Mouse (Mus musculus): ENCODE results near the gene Eif2b2. TPM values are rescaled to one million over a fixed set of nuclear protein-coding genes. Genes with fewer than 3 reads are reported as not detected.

Eif2b2 gene
- polyA plus RNA-seq, 1 experiment from 2014 or later = 60.6 TPM

DNA sequence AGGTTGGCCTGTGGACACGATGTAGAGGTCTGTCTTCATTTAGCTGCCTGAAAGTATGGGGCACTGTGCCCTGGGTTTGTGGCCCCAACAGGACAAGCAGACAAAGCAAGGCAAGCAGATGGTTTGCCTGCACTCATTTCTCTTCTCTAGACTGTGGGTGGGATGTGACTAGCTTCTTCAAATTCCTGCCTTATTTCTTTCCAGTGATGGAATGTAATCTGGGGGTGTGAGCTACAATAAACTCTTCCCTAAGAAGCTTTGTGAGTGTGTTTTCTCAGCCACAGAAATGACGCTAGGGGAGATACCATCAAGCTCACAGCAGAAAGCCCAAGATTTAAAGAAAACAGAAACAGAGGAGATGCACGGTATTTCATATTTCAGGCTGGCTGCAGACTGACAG is 32.8 kb downstream of the Eif2b2 start:
- ATAC-seq (replicated peaks; ENCODE audit: insufficient number of reproducible peaks, low FRiP score, low TSS enrichment) = no peak
- Histone ChIP-seq H3K4me3 (ENCODE audit: low read depth, low read length) (no peak overlapping the region), H3K4me2 (no peak overlapping the region), H3K9me3 (replicated peaks; ENCODE audit: control insufficient read depth, low read length) (no peaks in the 10 kb centered on the region), H3K4me1 (ENCODE audit: control insufficient read depth, insufficient read depth, low read length) (no peaks in the 10 kb centered on the region), H3K36me3 (ENCODE audit: control insufficient read depth, insufficient read depth, low read length) (0 out of 2 replicates have a peak, but pooled peaks cover 3% of the 10 kb centered on the region), H3K27ac (ENCODE audit: low read depth, low read length) (no peak overlapping the region), H3K27me3 (ENCODE audit: control insufficient read depth, insufficient read depth, low read length) (no peaks in the 10 kb centered on the region), H3K9ac (ENCODE audit: low read depth, low read length) (no peak overlapping the region)
- WGBS (ENCODE audit: insufficient replicate concordance) = 73% methylated on average over 3 of the region's 3 CpGs

DNA sequence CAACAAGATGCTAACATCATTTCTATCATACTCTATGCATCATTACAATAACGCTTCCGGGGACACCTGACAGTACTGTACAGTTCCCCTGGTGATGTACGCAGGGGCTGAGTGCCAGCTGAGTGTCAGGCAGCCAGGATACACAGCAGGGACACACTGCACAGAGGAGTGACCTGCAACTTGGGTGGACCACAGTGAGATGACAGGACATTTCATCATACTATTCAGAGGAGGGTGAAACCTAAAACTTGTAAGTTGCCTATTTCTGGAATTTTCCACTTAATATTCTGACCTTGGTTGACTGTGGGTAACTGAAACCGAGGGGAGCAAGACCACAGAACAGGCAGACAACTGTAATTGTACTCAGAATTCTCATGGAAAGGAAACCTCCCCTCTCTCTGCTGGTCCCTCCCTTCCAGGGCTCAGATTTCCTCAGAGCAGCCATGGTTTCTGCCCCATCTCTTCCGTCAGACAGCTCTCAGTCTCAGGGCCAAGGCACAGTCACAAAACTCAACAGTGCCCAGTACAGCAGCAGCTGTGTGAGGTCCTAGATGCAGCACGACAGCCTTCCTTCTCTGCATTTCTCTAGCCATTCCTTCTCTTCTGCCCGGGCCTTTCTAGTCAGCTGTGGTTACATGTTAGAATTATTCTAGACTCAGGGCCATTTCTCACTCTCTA is 36.9 kb downstream of the Eif2b2 start:
- no peak for ATAC-seq (replicated peaks; ENCODE audit: insufficient number of reproducible peaks, low FRiP score, low TSS enrichment)
- Histone ChIP-seq H3K4me1 (ENCODE audit: control insufficient read depth, insufficient read depth, low read length) (no peaks in the 10 kb centered on the region), H3K9ac (ENCODE audit: low read depth, low read length) (no peak overlapping the region), H3K27ac (ENCODE audit: low read depth, low read length) (peak overlapping the region; percentile 74), H3K9me3 (replicated peaks; ENCODE audit: control insufficient read depth, low read length) (no peaks in the 10 kb centered on the region), H3K27me3 (ENCODE audit: control insufficient read depth, insufficient read depth, low read length) (no peaks in the 10 kb centered on the region), H3K4me2 (no peak overlapping the region), H3K36me3 (ENCODE audit: control insufficient read depth, insufficient read depth, low read length) (no peaks in the 10 kb centered on the region), H3K4me3 (ENCODE audit: low read depth, low read length) (no peak overlapping the region)
- WGBS (ENCODE audit: insufficient replicate concordance) = 62% methylated on average over 7 of the region's 7 CpGs

DNA sequence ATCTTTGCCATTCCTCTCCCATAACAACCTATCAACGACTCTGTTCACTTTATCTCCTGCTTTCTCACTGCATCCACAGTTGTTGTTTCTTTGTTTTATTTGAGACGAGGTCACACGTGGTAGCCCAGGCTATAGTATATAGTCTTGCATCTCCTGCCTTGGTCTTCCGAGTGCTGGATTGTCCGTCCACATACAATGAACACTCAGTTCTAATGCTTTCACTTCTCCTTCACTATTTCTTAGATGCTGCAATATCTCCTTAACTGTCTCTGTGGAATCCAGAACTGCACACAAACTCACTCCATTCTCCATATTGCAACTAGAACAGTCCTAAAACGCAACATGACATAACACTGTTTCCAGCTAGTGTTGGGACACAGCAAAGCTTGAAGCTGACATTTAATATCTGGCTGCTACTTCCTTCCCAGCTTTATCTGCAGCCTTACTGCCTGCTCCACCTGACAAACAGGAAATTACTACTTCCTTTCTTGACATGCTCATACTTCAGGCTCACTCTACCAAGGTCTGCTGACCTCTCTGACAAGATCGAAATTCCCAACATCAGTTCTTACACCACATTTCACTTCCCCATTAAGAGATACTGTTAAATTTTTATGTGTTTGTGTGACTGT is 37.8 kb downstream of the Eif2b2 start:
- H3K9ac ChIP-seq (ENCODE audit: low read depth, low read length) = no peak overlapping the region
- no peak; the same call in 1 of the 2 replicates for ATAC-seq (replicated peaks; ENCODE audit: insufficient number of reproducible peaks, low FRiP score, low TSS enrichment)
- no peaks in the 10 kb centered on the region for H3K9me3 ChIP-seq (replicated peaks; ENCODE audit: control insufficient read depth, low read length)
- no peaks in the 10 kb centered on the region for H3K27me3 ChIP-seq (ENCODE audit: control insufficient read depth, insufficient read depth, low read length)
- H3K36me3 ChIP-seq (ENCODE audit: control insufficient read depth, insufficient read depth, low read length) = no peaks in the 10 kb centered on the region
- H3K4me2 ChIP-seq = no peak overlapping the region
- H3K4me3 ChIP-seq (ENCODE audit: low read depth, low read length) = no peak overlapping the region
- H3K4me1 ChIP-seq (ENCODE audit: control insufficient read depth, insufficient read depth, low read length) = no peaks in the 10 kb centered on the region
- peak overlapping the region; percentile 74 for H3K27ac ChIP-seq (ENCODE audit: low read depth, low read length)
- 59% methylated on average over 7 of the region's 7 CpGs for WGBS (ENCODE audit: insufficient replicate concordance)

DNA sequence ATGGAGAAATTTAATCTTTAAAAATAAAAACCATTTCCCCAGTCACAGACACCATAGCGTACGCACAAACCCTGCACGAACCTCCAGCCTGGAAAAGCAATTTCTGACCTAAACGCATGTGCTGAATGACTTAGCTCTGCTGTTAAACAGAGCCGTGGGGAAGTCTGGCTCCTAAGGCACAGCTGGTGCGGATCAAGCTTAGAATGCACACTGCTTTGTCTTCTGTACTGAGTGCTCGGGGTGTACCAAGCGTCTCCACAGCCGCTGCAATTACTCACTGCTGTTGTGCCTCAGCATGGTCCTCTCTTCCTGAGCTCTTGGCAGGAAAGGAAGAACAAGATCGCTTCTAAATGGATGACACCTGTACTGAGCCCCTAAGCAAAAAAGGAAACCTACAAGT is 43.2 kb downstream of the Eif2b2 start:
- H3K9me3 ChIP-seq (replicated peaks; ENCODE audit: control insufficient read depth, low read length) = no peaks in the 10 kb centered on the region
- no peak for ATAC-seq (replicated peaks; ENCODE audit: insufficient number of reproducible peaks, low FRiP score, low TSS enrichment)
- H3K27me3 ChIP-seq (ENCODE audit: control insufficient read depth, insufficient read depth, low read length) = no peaks in the 10 kb centered on the region
- no peak overlapping the region for H3K27ac ChIP-seq (ENCODE audit: low read depth, low read length)
- H3K4me3 ChIP-seq (ENCODE audit: low read depth, low read length) = no peak overlapping the region
- no peak overlapping the region for H3K4me2 ChIP-seq
- WGBS (ENCODE audit: insufficient replicate concordance) = 58% methylated on average over 10 of the region's 10 CpGs
- no peaks in the 10 kb centered on the region for H3K36me3 ChIP-seq (ENCODE audit: control insufficient read depth, insufficient read depth, low read length)
- H3K9ac ChIP-seq (ENCODE audit: low read depth, low read length) = no peak overlapping the region
- H3K4me1 ChIP-seq (ENCODE audit: control insufficient read depth, insufficient read depth, low read length) = no peaks in the 10 kb centered on the region

DNA sequence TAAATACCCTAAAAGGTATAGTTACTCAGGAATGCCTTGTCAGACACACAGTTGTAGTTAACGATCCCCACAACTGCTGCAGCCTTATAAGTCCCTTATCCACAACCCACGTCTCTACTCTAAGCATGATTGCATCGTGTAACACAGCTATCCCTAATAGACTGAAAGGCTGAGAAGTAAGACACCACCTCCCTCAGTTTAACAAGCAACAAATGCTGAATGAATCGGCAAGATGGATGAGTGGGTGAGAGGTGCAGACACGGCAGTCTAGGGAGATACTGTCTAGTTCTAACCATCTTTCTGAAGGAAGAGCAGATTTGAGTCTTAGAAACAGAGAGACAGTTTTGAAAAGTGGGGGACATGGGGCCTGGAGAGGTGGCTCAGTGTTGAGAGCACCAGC is 43.9 kb downstream of the Eif2b2 start:
- no peak overlapping the region for H3K9ac ChIP-seq (ENCODE audit: low read depth, low read length)
- no peak overlapping the region for H3K27ac ChIP-seq (ENCODE audit: low read depth, low read length)
- no peaks in the 10 kb centered on the region for H3K27me3 ChIP-seq (ENCODE audit: control insufficient read depth, insufficient read depth, low read length)
- H3K4me2 ChIP-seq = no peak overlapping the region
- H3K36me3 ChIP-seq (ENCODE audit: control insufficient read depth, insufficient read depth, low read length) = no peaks in the 10 kb centered on the region
- no peaks in the 10 kb centered on the region for H3K9me3 ChIP-seq (replicated peaks; ENCODE audit: control insufficient read depth, low read length)
- WGBS (ENCODE audit: insufficient replicate concordance) = 77% methylated on average over 5 of the region's 5 CpGs
- no peak for ATAC-seq (replicated peaks; ENCODE audit: insufficient number of reproducible peaks, low FRiP score, low TSS enrichment)
- H3K4me3 ChIP-seq (ENCODE audit: low read depth, low read length) = no peak overlapping the region
- H3K4me1 ChIP-seq (ENCODE audit: control insufficient read depth, insufficient read depth, low read length) = no peaks in the 10 kb centered on the region

DNA sequence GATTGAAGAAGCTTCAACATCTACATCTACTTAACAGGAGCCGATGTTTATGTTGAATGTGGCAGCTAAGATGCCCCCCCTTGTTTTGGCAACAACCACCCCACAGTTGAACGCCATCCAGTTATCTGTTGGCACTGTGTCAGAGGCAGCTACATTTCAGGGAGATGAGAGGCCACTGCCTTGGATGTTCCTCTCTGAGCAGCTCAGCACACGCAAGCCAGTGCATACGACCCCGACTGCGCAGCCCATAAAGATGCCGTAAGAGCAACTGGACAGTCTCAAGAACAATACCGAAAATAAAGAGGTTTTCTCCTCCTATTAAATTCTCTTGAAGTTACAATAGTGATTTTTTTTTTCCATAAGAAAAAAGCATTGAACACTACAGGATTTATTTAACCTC is 45.2 kb downstream of the Eif2b2 start:
- no peaks in the 10 kb centered on the region for H3K9me3 ChIP-seq (replicated peaks; ENCODE audit: control insufficient read depth, low read length)
- no peaks in the 10 kb centered on the region for H3K4me1 ChIP-seq (ENCODE audit: control insufficient read depth, insufficient read depth, low read length)
- no peak overlapping the region for H3K27ac ChIP-seq (ENCODE audit: low read depth, low read length)
- WGBS (ENCODE audit: insufficient replicate concordance) = 81% methylated on average over 8 of the region's 8 CpGs
- H3K4me3 ChIP-seq (ENCODE audit: low read depth, low read length) = no peak overlapping the region
- H3K36me3 ChIP-seq (ENCODE audit: control insufficient read depth, insufficient read depth, low read length) = no peaks in the 10 kb centered on the region
- H3K4me2 ChIP-seq = no peak overlapping the region
- ATAC-seq (replicated peaks; ENCODE audit: insufficient number of reproducible peaks, low FRiP score, low TSS enrichment) = no peak
- H3K9ac ChIP-seq (ENCODE audit: low read depth, low read length) = no peak overlapping the region
- H3K27me3 ChIP-seq (ENCODE audit: control insufficient read depth, insufficient read depth, low read length) = no peaks in the 10 kb centered on the region

DNA sequence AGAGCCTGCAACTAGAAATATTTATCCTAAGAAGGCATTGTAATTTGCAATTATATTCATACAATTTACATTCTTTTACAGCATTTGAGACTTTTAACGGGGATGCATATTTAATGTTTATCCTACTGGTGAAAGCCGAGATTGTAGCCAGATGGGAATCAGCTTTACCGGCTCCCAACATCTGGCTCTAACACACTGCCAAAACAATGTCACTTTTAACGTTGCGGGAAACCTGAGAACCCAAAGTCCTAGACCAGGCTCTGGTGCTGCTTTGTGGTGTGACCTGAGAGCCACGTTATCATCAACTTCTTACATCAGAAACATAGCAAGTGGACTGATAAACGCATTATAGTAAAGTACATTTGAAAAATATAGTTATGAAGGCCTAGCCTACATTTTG is 45.7 kb downstream of the Eif2b2 start:
- Histone ChIP-seq H3K27me3 (ENCODE audit: control insufficient read depth, insufficient read depth, low read length) (no peaks in the 10 kb centered on the region), H3K27ac (ENCODE audit: low read depth, low read length) (no peak overlapping the region), H3K9me3 (replicated peaks; ENCODE audit: control insufficient read depth, low read length) (no peaks in the 10 kb centered on the region), H3K9ac (ENCODE audit: low read depth, low read length) (no peak overlapping the region), H3K4me1 (ENCODE audit: control insufficient read depth, insufficient read depth, low read length) (no peaks in the 10 kb centered on the region; the same call in 1 of the 2 replicates), H3K4me2 (no peak overlapping the region), H3K36me3 (ENCODE audit: control insufficient read depth, insufficient read depth, low read length) (no peaks in the 10 kb centered on the region), H3K4me3 (ENCODE audit: low read depth, low read length) (no peak overlapping the region)
- no peak for ATAC-seq (replicated peaks; ENCODE audit: insufficient number of reproducible peaks, low FRiP score, low TSS enrichment)
- WGBS (ENCODE audit: insufficient replicate concordance) = 44% methylated on average over 7 of the region's 7 CpGs

DNA sequence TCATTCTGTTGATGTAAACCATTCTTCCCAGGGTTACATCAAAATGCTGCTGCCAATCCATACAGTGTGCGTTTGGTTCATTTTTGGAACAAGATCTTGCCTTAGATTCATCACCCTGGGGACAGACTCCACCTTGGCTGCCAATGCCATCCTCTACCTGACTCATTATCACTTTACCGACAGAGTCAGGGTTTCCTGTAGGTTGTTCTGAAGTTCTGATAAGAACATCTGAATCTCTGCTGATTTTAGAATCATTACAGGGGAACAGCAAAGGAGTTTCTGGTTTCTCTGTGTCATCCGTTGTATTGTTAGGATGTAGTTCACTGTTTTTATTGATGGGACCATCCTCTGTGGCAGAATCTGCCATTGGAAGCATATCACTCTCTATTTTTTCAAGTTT is 47.0 kb downstream of the Eif2b2 start:
- Histone ChIP-seq H3K36me3 (ENCODE audit: control insufficient read depth, insufficient read depth, low read length) (no peaks in the 10 kb centered on the region), H3K4me3 (ENCODE audit: low read depth, low read length) (no peak overlapping the region), H3K4me2 (no peak overlapping the region), H3K27me3 (ENCODE audit: control insufficient read depth, insufficient read depth, low read length) (no peaks in the 10 kb centered on the region), H3K4me1 (ENCODE audit: control insufficient read depth, insufficient read depth, low read length) (no peaks in the 10 kb centered on the region; the same call in 1 of the 2 replicates), H3K9me3 (replicated peaks; ENCODE audit: control insufficient read depth, low read length) (no peaks in the 10 kb centered on the region), H3K27ac (ENCODE audit: low read depth, low read length) (no peak overlapping the region), H3K9ac (ENCODE audit: low read depth, low read length) (no peak overlapping the region)
- WGBS (ENCODE audit: insufficient replicate concordance) = 77% methylated on average over 3 of the region's 3 CpGs
- no peak for ATAC-seq (replicated peaks; ENCODE audit: insufficient number of reproducible peaks, low FRiP score, low TSS enrichment)

DNA sequence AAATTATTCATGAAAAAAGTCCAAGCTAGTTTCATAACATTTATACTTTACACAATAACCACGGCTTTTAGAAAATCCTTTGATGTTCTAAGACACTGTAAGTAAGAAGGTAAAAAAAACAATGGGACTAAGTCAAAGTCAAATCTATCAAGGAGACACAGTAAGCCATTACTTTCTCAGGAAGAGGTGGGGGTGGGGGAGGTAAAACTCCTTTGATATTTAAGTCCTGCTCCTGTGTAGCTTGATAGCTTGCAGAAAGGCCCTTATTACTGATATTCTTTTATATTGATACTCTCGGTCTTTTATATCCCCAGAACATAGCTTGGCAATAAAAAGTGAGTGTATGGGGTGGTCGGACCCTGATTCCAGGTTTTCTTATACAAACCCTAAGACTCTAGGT is 50.5 kb downstream of the Eif2b2 start:
- H3K36me3 ChIP-seq (ENCODE audit: control insufficient read depth, insufficient read depth, low read length) = no peaks in the 10 kb centered on the region
- peak overlapping the region; percentile 70 for H3K27ac ChIP-seq (ENCODE audit: low read depth, low read length)
- H3K4me1 ChIP-seq (ENCODE audit: control insufficient read depth, insufficient read depth, low read length) = no peaks in the 10 kb centered on the region; the same call in 1 of the 2 replicates
- H3K4me3 ChIP-seq (ENCODE audit: low read depth, low read length) = peak overlapping the region; percentile 56
- H3K4me2 ChIP-seq = peak overlapping the region; percentile 66
- H3K9me3 ChIP-seq (replicated peaks; ENCODE audit: control insufficient read depth, low read length) = no peaks in the 10 kb centered on the region
- WGBS (ENCODE audit: insufficient replicate concordance) = 56% methylated on average over 3 of the region's 3 CpGs
- ATAC-seq (replicated peaks; ENCODE audit: insufficient number of reproducible peaks, low FRiP score, low TSS enrichment) = no peak
- H3K9ac ChIP-seq (ENCODE audit: low read depth, low read length) = peak overlapping the region; percentile 84
- H3K27me3 ChIP-seq (ENCODE audit: control insufficient read depth, insufficient read depth, low read length) = no peaks in the 10 kb centered on the region
